Mouse (Mus musculus): ENCODE measurements around the gene Adgrb3.

DNA sequence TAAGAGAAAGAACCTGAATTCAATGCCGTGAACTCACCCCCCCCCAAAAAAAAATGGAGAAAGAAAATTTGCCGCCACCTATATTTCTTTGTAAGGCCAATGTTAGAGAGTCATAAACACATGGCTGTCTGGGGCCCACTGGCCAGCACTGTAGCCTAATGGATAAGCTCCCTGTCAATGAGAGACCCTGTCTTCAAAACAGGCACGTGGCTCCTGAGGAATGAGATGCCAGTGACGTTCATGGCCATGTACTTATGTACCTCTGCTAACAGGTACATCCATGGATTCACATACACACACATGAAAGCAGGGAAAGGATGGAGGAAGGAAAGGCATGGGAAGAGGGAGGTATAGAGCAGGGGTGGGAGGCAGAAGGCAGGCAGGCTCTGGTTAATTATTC, 208.0 kb downstream of the Adgrb3 start:
- no peak for TF ChIP-seq CTCF (IDR thresholded peaks at IDR 0.05; ENCODE audit: insufficient read depth, low read length)
- no peak for TF ChIP-seq POLR2A (IDR thresholded peaks at IDR 0.05; ENCODE audit: borderline replicate concordance, extremely low read depth, low read depth, low read length)

Data from lung, adult 2 months (tissue).